Mouse (Mus musculus) kidney, embryonic 16.5 days (tissue): Measurements from ENCODE around the gene Inpp4b. TPM values are rescaled to one million over a fixed set of nuclear protein-coding genes. Genes with fewer than 3 reads are reported as not detected.

Experiments used
- ATAC-seq: fragments of 200-750 bp; cut with Nextera tagmentation; 2 replicates; pipeline ENCODE4 v1.8.0; 2017; ENCODE audit warnings: moderate TSS enrichment; ENCODE audit not compliant: low FRiP score, low TSS enrichment
- H3K27ac ChIP-seq: fragments of 300-500 bp; sonication (generic); 2 replicates; pipeline ENCODE4 v1.5.1; 2014; ENCODE audit warnings: low read length
- H3K27me3 ChIP-seq: fragments of 300-500 bp; sonication (generic); 2 replicates; pipeline ENCODE4 v1.6.1; 2014; ENCODE audit warnings: low read length, control low read depth, mixed read lengths; ENCODE audit not compliant: insufficient read depth
- H3K36me3 ChIP-seq: fragments of 300-500 bp; sonication (generic); 2 replicates; pipeline ENCODE4 v1.6.1; 2014; ENCODE audit warnings: low read length, control low read depth, mixed read lengths; ENCODE audit not compliant: insufficient read depth
- H3K4me1 ChIP-seq: fragments of 300-500 bp; sonication (generic); 2 replicates; pipeline ENCODE4 v1.6.1; 2014; ENCODE audit warnings: low read length, control low read depth, mixed read lengths; ENCODE audit not compliant: insufficient read depth
- H3K4me2 ChIP-seq: fragments of 300-500 bp; sonication (generic); replicated peaks from 2 replicates; pipeline ENCODE4 v1.6.1; 2014; ENCODE audit warnings: low read depth, low read length
- H3K4me3 ChIP-seq: fragments of 300-500 bp; sonication (generic); 2 replicates; pipeline ENCODE4 v1.5.1; 2014; ENCODE audit warnings: mild to moderate bottlenecking, low read length
- H3K9ac ChIP-seq: fragments of 300-500 bp; sonication (generic); replicated peaks from 2 replicates; pipeline ENCODE4 v1.6.1; 2014; ENCODE audit warnings: low read length
- H3K9me3 ChIP-seq: fragments of 300-500 bp; sonication (generic); 2 replicates; pipeline ENCODE4 v1.6.1; 2016; ENCODE audit warnings: low read length, control low read depth
- WGBS: fragments of 180-500 bp; shearing (Covaris S2); extraction: QIAGEN DNeasy Blood & Tissue Kit; methylation state at CpG from one replicate; pipeline ENCODE4 v1.1.7; 2014; 5-methylcytosine and 5-hydroxymethylcytosine counted together
- polyA plus RNA-seq: library from polyadenylated mRNA; unstranded; fragments of >200 nt; fragmentation: Nextera tagmentation; extraction: Ambion mirVana; gene quantifications from 2 replicates; pipeline ENCODE4 v1.2.1, GENCODE M21; 2015

Gene Inpp4b
- polyA plus RNA-seq, 1 experiment from 2014 or later: 11.0 TPM

- no peak overlapping the region for H3K4me2 ChIP-seq
- H3K9ac ChIP-seq: no peak overlapping the region
- no peaks in the 10 kb centered on the region for H3K9me3 ChIP-seq
- H3K36me3 ChIP-seq: no peaks in the 10 kb centered on the region
- ATAC-seq: no peak
- no peaks in the 10 kb centered on the region for H3K27me3 ChIP-seq
- no peak overlapping the region for H3K4me3 ChIP-seq
- 50% methylated on average over 4 of the region's 4 CpGs for WGBS
- no peak overlapping the region for H3K27ac ChIP-seq
- no peaks in the 10 kb centered on the region for H3K4me1 ChIP-seq
These were observed 434.3 kb downstream of the Inpp4b start for GRCm38 (mm10) chr8:81776516-81777237.

GRCm38 (mm10) chr8:81777704-81778103 is 435.3 kb downstream of the Inpp4b start:
- Histone ChIP-seq H3K4me2 (no peak overlapping the region), H3K27ac (no peak overlapping the region), H3K4me1 (no peaks in the 10 kb centered on the region), H3K9me3 (no peaks in the 10 kb centered on the region), H3K9ac (no peak overlapping the region), H3K27me3 (no peaks in the 10 kb centered on the region), H3K36me3 (no peaks in the 10 kb centered on the region), H3K4me3 (no peak overlapping the region)
- no peak for ATAC-seq
- WGBS: 95% methylated on average over 1 of the region's 1 CpGs

- Histone ChIP-seq H3K4me1 (no peaks in the 10 kb centered on the region), H3K4me2 (no peak overlapping the region), H3K9me3 (no peaks in the 10 kb centered on the region), H3K4me3 (no peak overlapping the region), H3K27me3 (no peaks in the 10 kb centered on the region), H3K9ac (no peak overlapping the region), H3K27ac (no peak overlapping the region), H3K36me3 (no peaks in the 10 kb centered on the region)
- ATAC-seq: no peak
- 79% methylated on average over 5 of the region's 5 CpGs for WGBS
These were observed 437.1 kb downstream of the Inpp4b start for GRCm38 (mm10) chr8:81779440-81779839.

GRCm38 (mm10) chr8:81780166-81780565 is 437.8 kb downstream of the Inpp4b start:
- Histone ChIP-seq H3K27ac (no peak overlapping the region), H3K9ac (no peak overlapping the region), H3K9me3 (no peaks in the 10 kb centered on the region), H3K4me3 (no peak overlapping the region), H3K4me2 (no peak overlapping the region), H3K27me3 (no peaks in the 10 kb centered on the region), H3K36me3 (no peaks in the 10 kb centered on the region), H3K4me1 (no peaks in the 10 kb centered on the region)
- no peak for ATAC-seq
- WGBS: 89% methylated on average over 6 of the region's 6 CpGs

- no peak overlapping the region for H3K9ac ChIP-seq
- H3K27ac ChIP-seq: no peak overlapping the region
- H3K36me3 ChIP-seq: no peaks in the 10 kb centered on the region
- H3K4me3 ChIP-seq: no peak overlapping the region
- H3K4me2 ChIP-seq: no peak overlapping the region
- no peak for ATAC-seq
- H3K4me1 ChIP-seq: no peaks in the 10 kb centered on the region
- 89% methylated on average over 2 of the region's 2 CpGs for WGBS
- no peaks in the 10 kb centered on the region for H3K27me3 ChIP-seq
- H3K9me3 ChIP-seq: no peaks in the 10 kb centered on the region
These were observed 438.7 kb downstream of the Inpp4b start for GRCm38 (mm10) chr8:81780921-81781675.

- Histone ChIP-seq H3K4me1 (no peaks in the 10 kb centered on the region), H3K27me3 (no peaks in the 10 kb centered on the region), H3K36me3 (no peaks in the 10 kb centered on the region), H3K9me3 (no peaks in the 10 kb centered on the region), H3K4me2 (no peak overlapping the region), H3K9ac (no peak overlapping the region), H3K4me3 (no peak overlapping the region), H3K27ac (no peak overlapping the region)
- 87% methylated on average over 4 of the region's 4 CpGs for WGBS
- no peak for ATAC-seq
These were observed 440.4 kb downstream of the Inpp4b start for GRCm38 (mm10) chr8:81782781-81783180.

- 87% methylated on average over 3 of the region's 3 CpGs for WGBS
- H3K4me2 ChIP-seq: no peak overlapping the region
- no peak overlapping the region for H3K9ac ChIP-seq
- no peaks in the 10 kb centered on the region for H3K27me3 ChIP-seq
- H3K9me3 ChIP-seq: no peaks in the 10 kb centered on the region
- H3K27ac ChIP-seq: no peak overlapping the region
- ATAC-seq: no peak
- no peaks in the 10 kb centered on the region for H3K4me1 ChIP-seq
- H3K4me3 ChIP-seq: no peak overlapping the region
- H3K36me3 ChIP-seq: no peaks in the 10 kb centered on the region
These were observed 442.4 kb downstream of the Inpp4b start for GRCm38 (mm10) chr8:81784775-81785174.

- no peaks in the 10 kb centered on the region for H3K9me3 ChIP-seq
- no peak for ATAC-seq
- H3K27ac ChIP-seq: no peak overlapping the region
- H3K36me3 ChIP-seq: no peaks in the 10 kb centered on the region
- H3K4me1 ChIP-seq: no peaks in the 10 kb centered on the region
- H3K9ac ChIP-seq: no peak overlapping the region
- WGBS: 61% methylated on average over 2 of the region's 2 CpGs
- no peak overlapping the region for H3K4me2 ChIP-seq
- H3K27me3 ChIP-seq: no peaks in the 10 kb centered on the region
- H3K4me3 ChIP-seq: no peak overlapping the region
These were observed 446.1 kb downstream of the Inpp4b start for GRCm38 (mm10) chr8:81788498-81788897.

- Histone ChIP-seq H3K36me3 (no peaks in the 10 kb centered on the region), H3K27me3 (no peaks in the 10 kb centered on the region), H3K4me2 (no peak overlapping the region), H3K9me3 (no peaks in the 10 kb centered on the region), H3K9ac (no peak overlapping the region), H3K4me1 (no peaks in the 10 kb centered on the region), H3K4me3 (no peak overlapping the region), H3K27ac (no peak overlapping the region)
- 63% methylated on average over 5 of the region's 5 CpGs for WGBS
- no peak for ATAC-seq
These were observed 450.3 kb downstream of the Inpp4b start for GRCm38 (mm10) chr8:81792649-81793048.

- no peaks in the 10 kb centered on the region for H3K36me3 ChIP-seq
- H3K4me1 ChIP-seq: peaks cover 9% of the 10 kb centered on the region; the same call in 1 of the 2 replicates
- no peak overlapping the region for H3K4me2 ChIP-seq
- 73% methylated on average over 1 of the region's 1 CpGs for WGBS
- no peak overlapping the region for H3K27ac ChIP-seq
- H3K9me3 ChIP-seq: no peaks in the 10 kb centered on the region
- H3K27me3 ChIP-seq: no peaks in the 10 kb centered on the region
- no peak for ATAC-seq
- H3K4me3 ChIP-seq: no peak overlapping the region
- H3K9ac ChIP-seq: no peak overlapping the region
These were observed 456.1 kb downstream of the Inpp4b start for GRCm38 (mm10) chr8:81798501-81798900.
